Mouse (Mus musculus) liver, embryonic 16.5 days (tissue): Measurements from ENCODE around the gene Fam57b. TPM values are rescaled to one million over a fixed set of nuclear protein-coding genes. Genes with fewer than 3 reads are reported as not detected.

Experiments used
- ATAC-seq: fragments of 200-750 bp; cut with Nextera tagmentation; 2 replicates; pipeline ENCODE4 v1.8.0; 2017; ENCODE audit warnings: low read depth, mild to moderate bottlenecking, moderate number of reproducible peaks, moderate library complexity
- H3K27ac ChIP-seq: fragments of 300-500 bp; sonication (generic); 2 replicates; pipeline ENCODE4 v1.5.1; 2014; ENCODE audit warnings: mild to moderate bottlenecking, low read length
- H3K27me3 ChIP-seq: fragments of 300-500 bp; sonication (generic); 2 replicates; pipeline ENCODE4 v1.6.1; 2014; ENCODE audit warnings: low read depth, low read length, mixed read lengths; ENCODE audit not compliant: control insufficient read depth, insufficient read depth
- H3K36me3 ChIP-seq: fragments of 300-500 bp; sonication (generic); 2 replicates; pipeline ENCODE4 v1.6.1; 2014; ENCODE audit warnings: mild to moderate bottlenecking; ENCODE audit not compliant: control insufficient read depth, insufficient read depth
- H3K4me1 ChIP-seq: fragments of 300-500 bp; sonication (generic); 2 replicates; pipeline ENCODE4 v1.6.1; 2014; ENCODE audit warnings: low read depth, low read length, mixed read lengths; ENCODE audit not compliant: control insufficient read depth
- H3K4me2 ChIP-seq: fragments of 300-500 bp; sonication (generic); 2 replicates; pipeline ENCODE4 v1.6.1; 2014; ENCODE audit warnings: low read depth, low read length, mixed read lengths
- H3K4me3 ChIP-seq: fragments of 300-500 bp; sonication (generic); 2 replicates; pipeline ENCODE4 v1.5.1; 2014; ENCODE audit warnings: low read depth, mild to moderate bottlenecking, low read length
- H3K9ac ChIP-seq: fragments of 300-500 bp; sonication (generic); 2 replicates; pipeline ENCODE4 v1.6.1; 2014; ENCODE audit warnings: low read depth, low read length
- H3K9me3 ChIP-seq: fragments of 300-500 bp; sonication (generic); replicated peaks from 2 replicates; pipeline ENCODE4 v1.6.1; 2016; ENCODE audit warnings: low read length; ENCODE audit not compliant: control insufficient read depth
- WGBS: fragments of 180-500 bp; shearing (Covaris S2); extraction: QIAGEN DNeasy Blood & Tissue Kit; methylation state at CpG from one replicate; pipeline ENCODE4 v1.1.7; 2014; ENCODE audit not compliant: insufficient replicate concordance; 5-methylcytosine and 5-hydroxymethylcytosine counted together
- polyA plus RNA-seq: library from polyadenylated mRNA; unstranded; fragments of >200 nt; fragmentation: Nextera tagmentation; extraction: Ambion mirVana; gene quantifications from 2 replicates; pipeline ENCODE4 v1.2.1, GENCODE M21; 2015

Gene Fam57b
- polyA plus RNA-seq, 1 experiment from 2014 or later: not detected

GRCm38 (mm10) chr7:126809723-126810369 is 12.4 kb downstream of the Fam57b start:
- H3K36me3 ChIP-seq: no peaks in the 10 kb centered on the region
- ATAC-seq: no peak
- H3K4me1 ChIP-seq: peaks cover 24% of the 10 kb centered on the region
- peak overlapping the region; percentile 94; the same call in 1 of the 2 replicates for H3K4me2 ChIP-seq
- H3K4me3 ChIP-seq: no peak overlapping the region
- no peak overlapping the region for H3K9ac ChIP-seq
- H3K27ac ChIP-seq: no peak overlapping the region; the same call in 1 of the 2 replicates
- H3K9me3 ChIP-seq: no peaks in the 10 kb centered on the region
- 43% methylated on average over 5 of the region's 5 CpGs for WGBS
- H3K27me3 ChIP-seq: no peaks in the 10 kb centered on the region

GRCm38 (mm10) chr7:126815726-126816222 is 18.3 kb downstream of the Fam57b start:
- no peaks in the 10 kb centered on the region for H3K4me1 ChIP-seq
- no peak for ATAC-seq
- H3K4me3 ChIP-seq: no peak overlapping the region
- H3K27me3 ChIP-seq: no peaks in the 10 kb centered on the region
- no peak overlapping the region for H3K4me2 ChIP-seq
- H3K36me3 ChIP-seq: no peaks in the 10 kb centered on the region
- no peaks in the 10 kb centered on the region for H3K9me3 ChIP-seq
- 54% methylated on average over 8 of the region's 8 CpGs for WGBS
- H3K9ac ChIP-seq: no peak overlapping the region
- no peak overlapping the region for H3K27ac ChIP-seq

GRCm38 (mm10) chr7:126816494-126816893 is 19.0 kb downstream of the Fam57b start:
- H3K9ac ChIP-seq: no peak overlapping the region
- no peak for ATAC-seq
- H3K4me1 ChIP-seq: no peaks in the 10 kb centered on the region
- H3K36me3 ChIP-seq: no peaks in the 10 kb centered on the region
- WGBS: 67% methylated on average over 8 of the region's 8 CpGs
- no peaks in the 10 kb centered on the region for H3K9me3 ChIP-seq
- H3K27ac ChIP-seq: no peak overlapping the region
- H3K4me3 ChIP-seq: no peak overlapping the region
- no peak overlapping the region for H3K4me2 ChIP-seq
- H3K27me3 ChIP-seq: no peaks in the 10 kb centered on the region

GRCm38 (mm10) chr7:126817595-126817994 is 20.1 kb downstream of the Fam57b start:
- no peaks in the 10 kb centered on the region for H3K36me3 ChIP-seq
- H3K9me3 ChIP-seq: no peaks in the 10 kb centered on the region
- H3K9ac ChIP-seq: no peak overlapping the region
- H3K27me3 ChIP-seq: peaks cover 5% of the 10 kb centered on the region
- H3K4me3 ChIP-seq: no peak overlapping the region
- ATAC-seq: no peak
- H3K27ac ChIP-seq: no peak overlapping the region
- no peaks in the 10 kb centered on the region for H3K4me1 ChIP-seq
- no peak overlapping the region for H3K4me2 ChIP-seq
- WGBS: 68% methylated on average over 7 of the region's 7 CpGs

GRCm38 (mm10) chr7:126818818-126819217 is 21.4 kb downstream of the Fam57b start:
- WGBS: 15% methylated on average over 1 of the region's 1 CpGs
- Histone ChIP-seq H3K4me3 (no peak overlapping the region), H3K4me1 (no peaks in the 10 kb centered on the region), H3K27ac (no peak overlapping the region), H3K4me2 (no peak overlapping the region), H3K27me3 (peaks cover 15% of the 10 kb centered on the region), H3K36me3 (no peaks in the 10 kb centered on the region), H3K9me3 (no peaks in the 10 kb centered on the region), H3K9ac (no peak overlapping the region)
- ATAC-seq: no peak

- Histone ChIP-seq H3K9me3 (no peaks in the 10 kb centered on the region), H3K4me2 (no peak overlapping the region), H3K4me1 (no peaks in the 10 kb centered on the region), H3K4me3 (no peak overlapping the region), H3K27me3 (peaks cover 21% of the 10 kb centered on the region), H3K27ac (no peak overlapping the region), H3K9ac (no peak overlapping the region), H3K36me3 (no peaks in the 10 kb centered on the region)
- no peak for ATAC-seq
- WGBS: 21% methylated on average over 7 of the region's 7 CpGs
Measured at GRCm38 (mm10) chr7:126821835-126822511, 24.5 kb downstream of the Fam57b start.

DNA sequence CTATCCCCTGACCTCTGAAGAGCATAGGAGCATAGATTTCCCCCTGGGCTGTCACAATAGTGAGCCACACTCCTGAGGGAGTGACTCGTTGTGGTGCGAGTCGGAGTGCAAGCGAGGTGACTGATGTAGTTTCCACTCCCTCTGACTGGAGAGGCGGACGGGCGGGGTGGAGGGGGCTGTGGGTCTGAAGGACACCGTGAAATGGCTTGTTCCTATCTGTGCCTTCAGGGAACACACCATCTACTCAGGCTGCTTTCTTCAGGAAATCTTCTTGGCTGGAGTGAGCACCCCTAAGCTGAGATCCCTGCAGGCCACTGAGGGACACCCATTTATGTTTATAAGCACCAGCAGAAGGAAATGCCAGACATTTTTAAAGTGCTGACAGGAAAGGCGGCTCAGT is 25.3 kb downstream of the Fam57b start:
- H3K27me3 ChIP-seq: peaks cover 21% of the 10 kb centered on the region
- no peaks in the 10 kb centered on the region for H3K9me3 ChIP-seq
- H3K4me1 ChIP-seq: no peaks in the 10 kb centered on the region
- no peak overlapping the region for H3K4me2 ChIP-seq
- no peaks in the 10 kb centered on the region for H3K36me3 ChIP-seq
- ATAC-seq: no peak
- no peak overlapping the region for H3K27ac ChIP-seq
- H3K4me3 ChIP-seq: no peak overlapping the region
- 34% methylated on average over 9 of the region's 9 CpGs for WGBS
- H3K9ac ChIP-seq: no peak overlapping the region

DNA sequence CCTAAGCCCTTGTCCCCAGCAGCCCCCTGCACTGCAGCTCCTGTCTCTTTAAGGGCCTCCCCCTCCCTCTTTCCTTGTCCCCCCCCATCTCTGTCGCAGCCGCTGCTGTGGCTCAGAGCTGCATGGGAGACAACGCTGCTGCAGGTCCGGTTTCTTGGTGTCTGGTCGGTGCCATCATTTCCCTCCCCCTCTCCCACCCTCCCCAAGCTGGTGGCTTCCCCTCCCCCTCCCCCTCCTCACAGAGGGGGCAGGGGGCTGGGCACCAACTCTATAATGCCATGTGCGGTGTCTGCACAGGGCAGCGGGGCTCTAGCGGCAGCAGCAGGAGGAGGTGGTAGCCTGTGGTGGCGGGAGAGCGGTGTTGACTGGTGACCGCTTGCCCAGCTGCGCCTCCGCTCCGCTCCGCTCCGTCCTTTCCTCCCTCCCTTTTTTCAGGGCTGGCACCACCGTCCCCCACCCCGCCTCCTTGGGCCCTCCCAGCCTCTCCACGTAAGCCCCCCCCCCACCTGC is 25.8 kb downstream of the Fam57b start:
- Histone ChIP-seq H3K4me2 (no peak overlapping the region), H3K36me3 (no peaks in the 10 kb centered on the region), H3K4me1 (no peaks in the 10 kb centered on the region), H3K4me3 (no peak overlapping the region), H3K27ac (no peak overlapping the region), H3K9me3 (no peaks in the 10 kb centered on the region), H3K27me3 (peaks cover 21% of the 10 kb centered on the region), H3K9ac (no peak overlapping the region)
- no peak for ATAC-seq
- WGBS: 4% methylated on average over 17 of the region's 19 CpGs

DNA sequence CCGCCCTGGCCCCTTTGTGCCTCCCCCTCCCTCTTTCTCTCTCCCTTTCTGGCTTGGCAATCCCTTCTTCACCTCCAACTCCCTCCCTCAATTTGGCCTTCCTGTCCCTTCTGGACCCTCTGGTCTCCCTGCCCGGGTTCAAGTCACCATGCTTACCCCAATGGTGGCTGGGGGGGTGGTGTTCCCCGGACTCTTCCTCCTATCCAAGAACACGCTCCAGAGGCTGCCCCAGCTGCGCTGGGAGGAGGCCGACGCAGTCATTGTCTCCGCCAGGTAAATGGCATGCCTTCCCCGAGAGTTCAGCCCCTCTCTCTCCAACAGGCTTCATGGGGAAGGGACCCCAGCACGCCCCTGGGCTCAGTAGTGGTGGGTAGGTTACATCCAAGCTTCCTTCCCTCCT is 26.5 kb downstream of the Fam57b start:
- 10% methylated on average over 10 of the region's 10 CpGs for WGBS
- Histone ChIP-seq H3K4me3 (no peak overlapping the region), H3K9me3 (no peaks in the 10 kb centered on the region), H3K27ac (no peak overlapping the region), H3K27me3 (peaks cover 21% of the 10 kb centered on the region), H3K36me3 (no peaks in the 10 kb centered on the region), H3K4me1 (no peaks in the 10 kb centered on the region), H3K4me2 (no peak overlapping the region), H3K9ac (no peak overlapping the region)
- no peak for ATAC-seq
